Mouse (Mus musculus): ENCODE measurements at regions not wholly inside any gene's neighbourhood (a gene's known extent, or its start where the extent isn't known, plus 50 kb on each side); places are given as distances from the start of the nearest gene placed in this dataset.

DNA sequence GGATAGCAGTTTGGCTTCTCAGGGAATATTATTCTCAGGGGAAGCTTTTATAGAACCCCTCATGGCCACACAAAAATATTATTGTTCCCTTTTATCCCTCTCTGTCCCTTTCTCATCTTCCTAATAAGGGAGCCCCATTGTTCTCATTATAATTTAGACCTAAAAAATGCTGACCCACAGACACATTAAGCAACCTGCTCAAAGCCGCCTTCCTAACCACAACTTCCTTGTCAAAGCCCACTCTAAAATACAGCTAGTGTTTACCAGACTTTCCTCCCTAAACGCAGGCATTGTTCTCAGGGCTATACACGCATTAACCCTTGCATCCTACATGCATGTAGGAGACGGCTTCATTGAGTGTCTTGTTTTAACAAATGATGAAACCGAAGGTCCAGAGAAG lies 93.9 kb downstream of the Foxi3 start:
- no peak overlapping the region for H3K4me2 ChIP-seq (ENCODE audit: insufficient read depth, low read depth, poor library complexity, severe bottlenecking)
- DNase-seq (ENCODE audit: extremely low read depth): no peak
- TF ChIP-seq JUND (conservative IDR thresholded peaks at IDR 0.05; ENCODE audit: low read depth, low read length): no peak
- no peak for TF ChIP-seq USF2 (conservative IDR thresholded peaks at IDR 0.05; ENCODE audit: low read depth, low read length)
- no peak for TF ChIP-seq NRF1 (IDR thresholded peaks at IDR 0.05; ENCODE audit: low read depth, low read length)
- TF ChIP-seq CHD2 (IDR thresholded peaks at IDR 0.05; ENCODE audit: low read length): no peak
- no peak for TF ChIP-seq JUN (IDR thresholded peaks at IDR 0.05; ENCODE audit: insufficient read depth, low read depth, low read length)
- TF ChIP-seq E2F4 (IDR thresholded peaks at IDR 0.05; ENCODE audit: insufficient replicate concordance, low read depth, low read length): no peak
- no peak for TF ChIP-seq USF1 (IDR thresholded peaks at IDR 0.05; ENCODE audit: low read depth, low read length)
- no peak for TF ChIP-seq ZNF384 (IDR thresholded peaks at IDR 0.05; ENCODE audit: low read depth, low read length)
- TF ChIP-seq CHD1 (IDR thresholded peaks at IDR 0.05; ENCODE audit: low read depth, low read length): no peak
- no peak overlapping the region for H3K9ac ChIP-seq (ENCODE audit: insufficient read depth, low read depth)
- no peaks in the 10 kb centered on the region for H3K27me3 ChIP-seq (replicated peaks)
- in situ Hi-C loops (cut with MboI; ENCODE audit: low pct_ligation_motif_present, low pct_unique_long_range_greater_than_20kb, low sequenced_read_pairs) (no loop called here), dilution Hi-C loops (cut with MboI; ENCODE audit: extremely low pct_ligation_motif_present, extremely low pct_unique_long_range_greater_than_20kb, low sequenced_read_pairs) (no loop called here)
- H3K9me3 ChIP-seq (replicated peaks; ENCODE audit: low read length): no peaks in the 10 kb centered on the region
- peaks cover 3 to 10% of the 10 kb centered on the region in 2 experiments; a peak in 3 of 4 replicates for H3K4me1 ChIP-seq (ENCODE audit: control insufficient read depth in 1 of 2, insufficient read depth in 2 of 2)
- H3K4me3 ChIP-seq (replicated peaks in 1 of 3; ENCODE audit: low read depth in 2 of 3, low read length in 2 of 3, poor library complexity in 1 of 3): no peak overlapping the region
- H3K79me2 ChIP-seq (replicated peaks; ENCODE audit: control insufficient read depth, extremely low read depth, insufficient read depth, poor library complexity, severe bottlenecking): no peaks in the 10 kb centered on the region
- no peaks in the 10 kb centered on the region for H3K36me3 ChIP-seq (replicated peaks in 1 of 2; ENCODE audit: control insufficient read depth in 1 of 2, insufficient read depth in 1 of 2, low read length in 1 of 2)
- no peak overlapping the region for H3K27ac ChIP-seq (ENCODE audit: insufficient read depth, low read depth)

DNA sequence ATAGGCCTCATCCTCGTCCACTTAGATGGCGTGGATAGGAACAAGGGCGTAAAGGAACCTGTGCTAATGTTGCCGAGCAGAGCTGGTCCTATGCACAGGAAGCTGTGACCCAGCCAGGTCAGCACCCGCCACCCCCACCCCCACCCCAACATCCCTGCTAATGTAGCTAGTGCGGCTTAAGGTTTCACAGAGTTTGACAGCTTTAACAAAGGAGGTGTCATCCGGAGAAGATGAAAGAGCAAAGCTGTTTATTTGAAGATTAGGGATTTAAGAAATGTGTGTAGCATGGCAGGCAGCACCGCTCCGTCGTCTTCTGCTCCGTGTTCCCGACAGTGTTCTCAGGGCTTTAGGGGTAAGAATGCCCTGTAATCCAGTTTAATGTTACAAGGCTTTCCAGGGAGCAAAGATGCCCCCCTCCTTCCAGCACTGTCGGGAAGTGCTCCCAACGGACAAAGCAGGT lies 93.5 kb downstream of the Thnsl2 start:
- Histone ChIP-seq H3K9ac (ENCODE audit: insufficient read depth, low read depth) (no peak overlapping the region), H3K79me2 (replicated peaks; ENCODE audit: control insufficient read depth, extremely low read depth, insufficient read depth, poor library complexity, severe bottlenecking) (no peaks in the 10 kb centered on the region), H3K36me3 (replicated peaks in 1 of 2; ENCODE audit: control insufficient read depth in 1 of 2, insufficient read depth in 1 of 2, low read length in 1 of 2) (no peaks in the 10 kb centered on the region), H3K27me3 (replicated peaks) (no peaks in the 10 kb centered on the region), H3K4me3 (replicated peaks in 1 of 3; ENCODE audit: low read depth in 2 of 3, low read length in 2 of 3, poor library complexity in 1 of 3) (no peak overlapping the region), H3K4me1 (ENCODE audit: control insufficient read depth in 1 of 2, insufficient read depth in 2 of 2) (peaks cover 3 to 10% of the 10 kb centered on the region in 2 experiments; a peak in 3 of 4 replicates), H3K4me2 (ENCODE audit: insufficient read depth, low read depth, poor library complexity, severe bottlenecking) (no peak overlapping the region), H3K27ac (ENCODE audit: insufficient read depth, low read depth) (no peak overlapping the region), H3K9me3 (replicated peaks; ENCODE audit: low read length) (no peaks in the 10 kb centered on the region)
- DNase-seq (ENCODE audit: extremely low read depth): no peak
- dilution Hi-C loops (cut with MboI; ENCODE audit: extremely low pct_ligation_motif_present, extremely low pct_unique_long_range_greater_than_20kb, low sequenced_read_pairs) (no loop called here), in situ Hi-C loops (cut with MboI; ENCODE audit: low pct_ligation_motif_present, low pct_unique_long_range_greater_than_20kb, low sequenced_read_pairs) (no loop called here)
- no peak for TF ChIP-seq GABPA (IDR thresholded peaks at IDR 0.05; ENCODE audit: insufficient replicate concordance, low read depth, low read length)
- no peak for TF ChIP-seq MYC (IDR thresholded peaks at IDR 0.05; ENCODE audit: low read depth, low read length)

DNA sequence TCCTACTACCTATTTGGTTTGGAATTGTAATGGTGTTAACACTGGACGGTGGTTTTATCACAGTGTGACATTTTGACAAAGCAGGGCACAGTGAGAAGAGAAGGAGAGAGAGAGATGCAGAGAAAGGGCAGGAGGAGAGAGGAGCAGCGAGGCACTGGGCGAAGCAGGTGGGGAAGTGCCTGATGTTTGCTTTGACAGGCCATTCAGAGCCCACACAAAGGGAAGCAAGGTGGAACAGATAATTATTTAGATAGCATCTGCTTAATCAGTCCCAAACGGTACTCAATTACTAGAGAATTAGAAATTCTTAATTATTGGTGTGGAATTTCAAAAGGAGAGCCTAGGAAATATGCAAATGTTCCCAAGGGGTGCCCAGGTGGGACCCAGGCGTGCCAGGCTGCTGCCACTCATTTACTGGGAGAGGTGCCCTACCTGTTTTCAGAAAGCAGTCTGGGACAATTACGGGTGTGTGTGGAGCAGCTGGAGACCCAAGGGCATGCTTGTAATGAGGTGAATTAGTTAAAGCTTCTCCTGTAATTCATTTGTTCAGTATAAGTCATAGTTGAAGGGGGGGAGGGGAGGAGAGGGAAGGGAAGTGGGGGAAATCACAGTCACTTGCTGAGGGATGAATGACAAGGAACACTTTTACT lies 86.9 kb downstream of the Thnsl2 start:
- Histone ChIP-seq H3K9me3 (replicated peaks; ENCODE audit: low read length) (no peaks in the 10 kb centered on the region), H3K79me2 (replicated peaks; ENCODE audit: control insufficient read depth, extremely low read depth, insufficient read depth, poor library complexity, severe bottlenecking) (no peaks in the 10 kb centered on the region), H3K9ac (ENCODE audit: insufficient read depth, low read depth) (no peak overlapping the region), H3K36me3 (replicated peaks in 1 of 2; ENCODE audit: control insufficient read depth in 1 of 2, insufficient read depth in 1 of 2, low read length in 1 of 2) (no peaks in the 10 kb centered on the region), H3K4me1 (ENCODE audit: control insufficient read depth in 1 of 2, insufficient read depth in 2 of 2) (peaks cover 0 to 4% of the 10 kb centered on the region in 2 experiments; a peak in 1 of 4 replicates), H3K4me2 (ENCODE audit: insufficient read depth, low read depth, poor library complexity, severe bottlenecking) (no peak overlapping the region), H3K27me3 (replicated peaks) (no peaks in the 10 kb centered on the region), H3K27ac (ENCODE audit: insufficient read depth, low read depth) (no peak overlapping the region), H3K4me3 (replicated peaks in 1 of 3; ENCODE audit: low read depth in 2 of 3, low read length in 2 of 3, poor library complexity in 1 of 3) (no peak overlapping the region)
- dilution Hi-C loops (cut with MboI; ENCODE audit: extremely low pct_ligation_motif_present, extremely low pct_unique_long_range_greater_than_20kb, low sequenced_read_pairs) (no loop called here), in situ Hi-C loops (cut with MboI; ENCODE audit: low pct_ligation_motif_present, low pct_unique_long_range_greater_than_20kb, low sequenced_read_pairs) (no loop called here)
- DNase-seq (ENCODE audit: extremely low read depth): no peak
- TF ChIP-seq ELF1 (IDR thresholded peaks at IDR 0.05; ENCODE audit: low read depth, low read length): no peak
- TF ChIP-seq USF1 (IDR thresholded peaks at IDR 0.05; ENCODE audit: low read depth, low read length): no peak
- no peak for TF ChIP-seq TCF12 (IDR thresholded peaks at IDR 0.05; ENCODE audit: low read depth, low read length)
- no peak for TF ChIP-seq POLR2A (IDR thresholded peaks at IDR 0.05; ENCODE audit: low read depth, low read length)
- no peak for TF ChIP-seq ZC3H11A (IDR thresholded peaks at IDR 0.05; ENCODE audit: low read depth, low read length)
- no peak for TF ChIP-seq CTCF (conservative IDR thresholded peaks at IDR 0.05 in 1 of 2, IDR thresholded peaks at IDR 0.05 in 1 of 2; ENCODE audit: low read depth in 2 of 2, low read length in 2 of 2)
- TF ChIP-seq SIN3A (IDR thresholded peaks at IDR 0.05; ENCODE audit: low read length): no peak
- TF ChIP-seq ZKSCAN1 (IDR thresholded peaks at IDR 0.05; ENCODE audit: borderline replicate concordance, low read depth, low read length): no peak
- no peak for TF ChIP-seq CHD1 (IDR thresholded peaks at IDR 0.05; ENCODE audit: low read depth, low read length)
- no peak for TF ChIP-seq GABPA (IDR thresholded peaks at IDR 0.05; ENCODE audit: insufficient replicate concordance, low read depth, low read length)
- no peak for TF ChIP-seq ZMIZ1 (IDR thresholded peaks at IDR 0.05; ENCODE audit: low read depth, low read length)
- no peak for TF ChIP-seq JUND (conservative IDR thresholded peaks at IDR 0.05; ENCODE audit: low read depth, low read length)
- no peak for TF ChIP-seq PAX5 (IDR thresholded peaks at IDR 0.05; ENCODE audit: low read length)
- TF ChIP-seq MXI1 (IDR thresholded peaks at IDR 0.05; ENCODE audit: low read depth, low read length): no peak
- TF ChIP-seq MYC (IDR thresholded peaks at IDR 0.05; ENCODE audit: low read depth, low read length): no peak
- no peak for TF ChIP-seq MEF2A (IDR thresholded peaks at IDR 0.05; ENCODE audit: borderline replicate concordance, low read depth, low read length)
- no peak for TF ChIP-seq TBP (conservative IDR thresholded peaks at IDR 0.05; ENCODE audit: low read depth, low read length)
- no peak for TF ChIP-seq UBTF (IDR thresholded peaks at IDR 0.05; ENCODE audit: low read depth, low read length)
